Mouse (Mus musculus) intestine, embryonic 15.5 days (tissue): ENCODE results near the gene Kctd5. TPM values are rescaled to one million over a fixed set of nuclear protein-coding genes. Genes with fewer than 3 reads are reported as not detected.
A peak's percentile ranks its signal among the peaks of the same experiment; 100 is the strongest.
"Not testable (repeated sequence)": the region's sequence is repeated elsewhere in the genome, so short reads cannot be mapped to it uniquely, and the experiment has no call there.

ENCODE experiments used
- ATAC-seq: fragments of 200-750 bp; cut with Nextera tagmentation; 2 replicates; pipeline ENCODE4 v1.8.0; 2017; ENCODE audit warnings: moderate TSS enrichment, moderate library complexity
- H3K27ac ChIP-seq: fragments of 300-500 bp; sonication (generic); 2 replicates; pipeline ENCODE4 v1.5.1; 2015; ENCODE audit warnings: mild to moderate bottlenecking, inconsistent platforms
- H3K27me3 ChIP-seq: fragments of 300-500 bp; sonication (generic); replicated peaks from 2 replicates; pipeline ENCODE4 v1.6.1; 2015; ENCODE audit warnings: inconsistent platforms
- H3K36me3 ChIP-seq: fragments of 300-500 bp; sonication (generic); 2 replicates; pipeline ENCODE4 v1.6.1; 2015; ENCODE audit warnings: inconsistent platforms
- H3K4me1 ChIP-seq: fragments of 300-500 bp; sonication (generic); replicated peaks from 2 replicates; pipeline ENCODE4 v1.6.1; 2015; ENCODE audit warnings: inconsistent platforms
- H3K4me2 ChIP-seq: fragments of 300-500 bp; sonication (generic); replicated peaks from 2 replicates; pipeline ENCODE4 v1.6.1; 2015; ENCODE audit warnings: mild to moderate bottlenecking, inconsistent platforms
- H3K4me3 ChIP-seq: fragments of 300-500 bp; sonication (generic); replicated peaks from 2 replicates; pipeline ENCODE4 v1.5.1; 2015; ENCODE audit warnings: inconsistent platforms
- H3K9ac ChIP-seq: fragments of 300-500 bp; sonication (generic); 2 replicates; pipeline ENCODE4 v1.6.1; 2015; ENCODE audit warnings: inconsistent platforms
- H3K9me3 ChIP-seq: fragments of 300-500 bp; sonication (generic); 2 replicates; pipeline ENCODE4 v1.6.1; 2016; ENCODE audit warnings: inconsistent platforms
- WGBS: fragments of 180-500 bp; shearing (Covaris S2); methylation state at CpG from one replicate; pipeline ENCODE4 v1.1.7; 2015; 5-methylcytosine and 5-hydroxymethylcytosine counted together
- polyA plus RNA-seq: library from polyadenylated mRNA; unstranded; fragments of >200 nt; fragmentation: Nextera tagmentation; extraction: Ambion mirVana; gene quantifications from 2 replicates; pipeline ENCODE4 v1.2.1, GENCODE M21; 2015

The Kctd5 gene
- 64.5 and 66.6 TPM in 2 replicates for polyA plus RNA-seq

GRCm38 (mm10) chr17:24072919-24073696, at the start of gene Kctd5:
Gene Kctd5, minus strand, starts transcription at chr17:24073485.
- peak; percentile 98 for ATAC-seq
- Histone ChIP-seq H3K4me2 (peak within 1 kb of the TSS; percentile 70), H3K9me3 (no peaks in the 10 kb centered on the region), H3K27ac (peak within 1 kb of the TSS; percentile 90), H3K9ac (peak within 1 kb of the TSS; percentile 98), H3K36me3 (0 out of 2 replicates have a peak, but pooled peaks cover 4% of the 10 kb centered on the region), H3K27me3 (no peaks in the 10 kb centered on the region), H3K4me1 (peaks cover 12% of the 10 kb centered on the region), H3K4me3 (peak within 1 kb of the TSS; percentile 97)
- WGBS: under 1% methylated on average over 62 of the region's 62 CpGs

- no peak for ATAC-seq
- no peaks in the 10 kb centered on the region for H3K36me3 ChIP-seq
- no peak overlapping the region for H3K9ac ChIP-seq
- H3K27ac ChIP-seq: no peak overlapping the region
- no peaks in the 10 kb centered on the region for H3K4me1 ChIP-seq
- no peaks in the 10 kb centered on the region for H3K27me3 ChIP-seq
- no peaks in the 10 kb centered on the region for H3K9me3 ChIP-seq
- WGBS: 83% methylated on average over 3 of the region's 3 CpGs
- no peak overlapping the region for H3K4me2 ChIP-seq
- no peak overlapping the region for H3K4me3 ChIP-seq
These were observed 46.2 kb upstream of the Kctd5 start for GRCm38 (mm10) chr17:24119446-24119845.

- no peak overlapping the region for H3K4me3 ChIP-seq
- no peak overlapping the region for H3K4me2 ChIP-seq
- WGBS: 79% methylated on average over 4 of the region's 4 CpGs
- no peaks in the 10 kb centered on the region for H3K27me3 ChIP-seq
- H3K27ac ChIP-seq: no peak overlapping the region
- no peaks in the 10 kb centered on the region for H3K9me3 ChIP-seq
- no peaks in the 10 kb centered on the region for H3K4me1 ChIP-seq
- no peak overlapping the region for H3K9ac ChIP-seq
- H3K36me3 ChIP-seq: 0 out of 2 replicates have a peak, but pooled peaks cover 4% of the 10 kb centered on the region
- no peak for ATAC-seq
These were observed 39.7 kb upstream of the Kctd5 start for GRCm38 (mm10) chr17:24113031-24113430.

- Histone ChIP-seq H3K36me3 (0 out of 2 replicates have a peak, but pooled peaks cover 4% of the 10 kb centered on the region), H3K4me3 (no peak overlapping the region), H3K27ac (no peak overlapping the region), H3K4me1 (no peaks in the 10 kb centered on the region), H3K4me2 (no peak overlapping the region), H3K27me3 (no peaks in the 10 kb centered on the region), H3K9ac (no peak overlapping the region), H3K9me3 (no peaks in the 10 kb centered on the region)
- ATAC-seq: no peak
- WGBS: 61% methylated on average over 1 of the region's 1 CpGs
These were observed 38.0 kb upstream of the Kctd5 start for GRCm38 (mm10) chr17:24111256-24111655.

- no peak for ATAC-seq
- no peak overlapping the region for H3K27ac ChIP-seq
- peaks cover 6% of the 10 kb centered on the region; the same call in 1 of the 2 replicates for H3K36me3 ChIP-seq
- no peak overlapping the region for H3K4me3 ChIP-seq
- no peaks in the 10 kb centered on the region for H3K27me3 ChIP-seq
- no peaks in the 10 kb centered on the region for H3K9me3 ChIP-seq
- H3K9ac ChIP-seq: no peak overlapping the region
- H3K4me1 ChIP-seq: no peaks in the 10 kb centered on the region
- 76% methylated on average over 1 of the region's 1 CpGs for WGBS
- no peak overlapping the region for H3K4me2 ChIP-seq
These were observed 35.6 kb upstream of the Kctd5 start for GRCm38 (mm10) chr17:24108896-24109295.

- ATAC-seq: no peak
- Histone ChIP-seq H3K4me2 (no peak overlapping the region), H3K4me3 (no peak overlapping the region), H3K9me3 (no peaks in the 10 kb centered on the region), H3K4me1 (no peaks in the 10 kb centered on the region), H3K27me3 (no peaks in the 10 kb centered on the region), H3K36me3 (peaks cover 7% of the 10 kb centered on the region; the same call in 1 of the 2 replicates), H3K27ac (no peak overlapping the region), H3K9ac (no peak overlapping the region)
- 71% methylated on average over 2 of the region's 2 CpGs for WGBS
These were observed 31.8 kb upstream of the Kctd5 start for GRCm38 (mm10) chr17:24105111-24105510.

GRCm38 (mm10) chr17:24098354-24098753, 25.1 kb upstream of the Kctd5 start:
- no peak for ATAC-seq
- Histone ChIP-seq H3K4me1 (no peaks in the 10 kb centered on the region), H3K9ac (no peak overlapping the region), H3K27me3 (no peaks in the 10 kb centered on the region), H3K9me3 (no peaks in the 10 kb centered on the region), H3K4me2 (no peak overlapping the region), H3K4me3 (no peak overlapping the region), H3K27ac (no peak overlapping the region), H3K36me3 (peaks cover 12% of the 10 kb centered on the region)
- WGBS: 93% methylated on average over 4 of the region's 4 CpGs

GRCm38 (mm10) chr17:24090575-24090974, 17.3 kb upstream of the Kctd5 start:
- Histone ChIP-seq H3K4me2 (no peak overlapping the region), H3K4me1 (no peaks in the 10 kb centered on the region), H3K9ac (no peak overlapping the region), H3K9me3 (no peaks in the 10 kb centered on the region), H3K27ac (no peak overlapping the region), H3K36me3 (peaks cover 21% of the 10 kb centered on the region), H3K27me3 (no peaks in the 10 kb centered on the region), H3K4me3 (no peak overlapping the region)
- WGBS: 96% methylated on average over 1 of the region's 1 CpGs
- no peak for ATAC-seq

- not testable (repeated sequence) for H3K9me3 ChIP-seq, H3K27ac ChIP-seq, H3K27me3 ChIP-seq, H3K4me3 ChIP-seq, H3K4me2 ChIP-seq, H3K9ac ChIP-seq, H3K4me1 ChIP-seq, ATAC-seq
- H3K36me3 ChIP-seq: peaks cover 17% of the 10 kb centered on the region
- WGBS: 83% methylated on average over 4 of the region's 4 CpGs
These were observed 13.1 kb upstream of the Kctd5 start for GRCm38 (mm10) chr17:24086399-24086798.

- 62% methylated on average over 1 of the region's 1 CpGs for WGBS
- peaks cover 16% of the 10 kb centered on the region for H3K36me3 ChIP-seq
- no peak overlapping the region for H3K9ac ChIP-seq
- H3K4me1 ChIP-seq: no peaks in the 10 kb centered on the region
- no peaks in the 10 kb centered on the region for H3K27me3 ChIP-seq
- no peaks in the 10 kb centered on the region for H3K9me3 ChIP-seq
- H3K4me2 ChIP-seq: no peak overlapping the region
- ATAC-seq: no peak
- no peak overlapping the region for H3K4me3 ChIP-seq
- no peak overlapping the region for H3K27ac ChIP-seq
These were observed 11.3 kb upstream of the Kctd5 start for GRCm38 (mm10) chr17:24084593-24084992.

- H3K4me3 ChIP-seq: no peak overlapping the region
- H3K9me3 ChIP-seq: no peaks in the 10 kb centered on the region
- peaks cover under 1% of the 10 kb centered on the region for H3K4me1 ChIP-seq
- no peak overlapping the region for H3K27ac ChIP-seq
- no peak overlapping the region for H3K9ac ChIP-seq
- H3K36me3 ChIP-seq: peaks cover 19% of the 10 kb centered on the region
- H3K4me2 ChIP-seq: no peak overlapping the region
- no peak for ATAC-seq
- 89% methylated on average over 2 of the region's 2 CpGs for WGBS
- H3K27me3 ChIP-seq: no peaks in the 10 kb centered on the region
These were observed 3.8 kb upstream of the Kctd5 start for GRCm38 (mm10) chr17:24077101-24077500.

- Histone ChIP-seq H3K4me3 (no peak overlapping the region), H3K9ac (no peak overlapping the region), H3K4me2 (no peak overlapping the region), H3K4me1 (peaks cover 12% of the 10 kb centered on the region), H3K27ac (no peak overlapping the region), H3K27me3 (no peaks in the 10 kb centered on the region), H3K9me3 (no peaks in the 10 kb centered on the region), H3K36me3 (peaks cover 3% of the 10 kb centered on the region; the same call in 1 of the 2 replicates)
- no peak for ATAC-seq
- WGBS: 77% methylated on average over 3 of the region's 3 CpGs
These were observed 3.8 kb downstream of the Kctd5 start for GRCm38 (mm10) chr17:24069531-24069930.

- no peak overlapping the region for H3K4me2 ChIP-seq
- no peaks in the 10 kb centered on the region for H3K27me3 ChIP-seq
- no peaks in the 10 kb centered on the region for H3K9me3 ChIP-seq
- H3K36me3 ChIP-seq: peaks cover 6% of the 10 kb centered on the region; the same call in 1 of the 2 replicates
- H3K9ac ChIP-seq: no peak overlapping the region
- no peak overlapping the region for H3K4me3 ChIP-seq
- no peak overlapping the region for H3K27ac ChIP-seq
- H3K4me1 ChIP-seq: peaks cover 12% of the 10 kb centered on the region
- no peak for ATAC-seq
- 88% methylated on average over 5 of the region's 5 CpGs for WGBS
These were observed 5.0 kb downstream of the Kctd5 start for GRCm38 (mm10) chr17:24068271-24068670.
